ENCODE assay signal across 15 mouse cellular contexts in genomic region chr2:137413432-137413831, GRCm38 (mm10).
DNase-seq lines count a peak whose midpoint lies in the region; ATAC-seq and TF ChIP-seq lines count a peak whose summit lies in the region.
"Had no signal": no experiment of that assay in that cellular context is flagged by ENCODE, and none has a peak within 500 bp of the region (broad histone marks: within the 10 kb centered on the region; RNA-seq: fewer than 3 reads in every experiment).

No protein-coding gene starts in this region.

- no peak overlapping the region for H3K4me3 ChIP-seq in kidney, embryonic 16.5 days (ENCODE audit: low read length)
- H3K4me3 ChIP-seq in lung, embryonic 14.5 days (ENCODE audit: low read depth, low read length), result no peak overlapping the region
- H3K4me3 ChIP-seq in stomach, embryonic 15.5 days (replicated peaks), result no peak overlapping the region
- H3K4me3 ChIP-seq: heart, adult 2 months; neural tube, embryonic 15.5 days had no signal

- no peak overlapping the region for H3K4me2 ChIP-seq in kidney, embryonic 16.5 days (replicated peaks; ENCODE audit: low read depth, low read length)
- H3K4me2 ChIP-seq in lung, embryonic 14.5 days, result no peak overlapping the region
- H3K4me2 ChIP-seq in stomach, embryonic 15.5 days, result no peak overlapping the region
- H3K4me2 ChIP-seq: liver, embryonic 11.5 days; neural tube, embryonic 15.5 days had no signal

- no peak overlapping the region for H3K27ac ChIP-seq in kidney, embryonic 16.5 days (ENCODE audit: low read length)
- H3K27ac ChIP-seq in lung, embryonic 14.5 days (ENCODE audit: low read depth), result no peak overlapping the region
- no peak overlapping the region for H3K27ac ChIP-seq in stomach, embryonic 15.5 days
- H3K27ac ChIP-seq: heart, adult 2 months; neural tube, embryonic 15.5 days had no signal

- H3K9me3 ChIP-seq in kidney, embryonic 16.5 days (ENCODE audit: low read length), result no peaks in the 10 kb centered on the region
- H3K9me3 ChIP-seq in lung, embryonic 14.5 days (ENCODE audit: low read depth, low read length), result no peaks in the 10 kb centered on the region
- H3K9me3 ChIP-seq in stomach, embryonic 15.5 days, result no peaks in the 10 kb centered on the region
- H3K9me3 ChIP-seq: neural tube, embryonic 15.5 days had no signal

- no peaks in the 10 kb centered on the region for H3K27me3 ChIP-seq in kidney, embryonic 16.5 days (ENCODE audit: insufficient read depth, low read length)
- H3K27me3 ChIP-seq in lung, embryonic 14.5 days (ENCODE audit: insufficient read depth, low read length), result no peaks in the 10 kb centered on the region
- no peaks in the 10 kb centered on the region for H3K27me3 ChIP-seq in stomach, embryonic 15.5 days (replicated peaks)
- H3K27me3 ChIP-seq: CH12.LX; neural tube, embryonic 15.5 days had no signal

- H3K9ac ChIP-seq in kidney, embryonic 16.5 days (replicated peaks; ENCODE audit: low read length), result no peak overlapping the region
- H3K9ac ChIP-seq in lung, embryonic 14.5 days, result no peak overlapping the region
- H3K9ac ChIP-seq in stomach, embryonic 15.5 days, result no peak overlapping the region
- H3K9ac ChIP-seq: neural tube, embryonic 15.5 days had no signal

- DNase-seq in kidney, postnatal 25 days, result no peak
- peak; percentile 3 for DNase-seq in ZHBTc4 (ENCODE audit: low read depth, low spot score)
- DNase-seq in lung, embryonic 14.5 days, result peak; percentile 42
- no peak for DNase-seq in c-Kit-positive CD71-positive TER-119-positive erythroid progenitor cells, embryonic 14.5 days (ENCODE audit: low spot score)
- no peak for DNase-seq in adrenal gland, postnatal 4 days (ENCODE audit: low spot score in 2 of 2)
- DNase-seq: adrenal gland, adult 8-10 months; cerebellum, adult 9-11 months; heart, adult 2 months; kidney, adult 18-20 months; thymus, adult 2 months had no signal

- no peaks in the 10 kb centered on the region for H3K4me1 ChIP-seq in kidney, embryonic 16.5 days (ENCODE audit: insufficient read depth, low read length)
- no peaks in the 10 kb centered on the region for H3K4me1 ChIP-seq in lung, embryonic 14.5 days (ENCODE audit: insufficient read depth)
- H3K4me1 ChIP-seq in stomach, embryonic 15.5 days, result no peaks in the 10 kb centered on the region
- H3K4me1 ChIP-seq: neural tube, embryonic 15.5 days had no signal

- H3K36me3 ChIP-seq in kidney, embryonic 16.5 days (ENCODE audit: insufficient read depth, low read length), result no peaks in the 10 kb centered on the region
- no peaks in the 10 kb centered on the region for H3K36me3 ChIP-seq in lung, embryonic 14.5 days (ENCODE audit: insufficient read depth)
- H3K36me3 ChIP-seq in stomach, embryonic 15.5 days, result no peaks in the 10 kb centered on the region
- H3K36me3 ChIP-seq: neural tube, embryonic 15.5 days had no signal

- 61% methylated on average over 3 of the region's 3 CpGs for WGBS in kidney, embryonic 16.5 days
- WGBS in lung, embryonic 14.5 days, result 50% methylated on average over 3 of the region's 3 CpGs
- WGBS in stomach, embryonic 15.5 days, result 41% methylated on average over 3 of the region's 3 CpGs

- no peak for TF ChIP-seq CTCF in lung, embryonic 14.5 days (IDR thresholded peaks at IDR 0.05; ENCODE audit: low read depth)

- 0 out of 2 replicates have a peak, but pooled peaks have one; percentile 51 for ATAC-seq in kidney, embryonic 16.5 days (ENCODE audit: low FRiP score, low TSS enrichment)
- peak; percentile 94 for ATAC-seq in lung, embryonic 14.5 days (ENCODE audit: insufficient read depth)
- peak; percentile 73; the same call in 1 of the 2 replicates for ATAC-seq in stomach, embryonic 15.5 days (ENCODE audit: insufficient read depth, low FRiP score, low read depth)

Comparison
In these comparisons a context has a peak if more than half of its experiments do, and no peak if none do; other contexts are left out.
1. DNase-seq: peak in ZHBTc4 (single experiment) and lung, embryonic 14.5 days (single experiment); none in kidney, postnatal 25 days (0 of 2), c-Kit-positive CD71-positive TER-119-positive erythroid progenitor cells, embryonic 14.5 days (single experiment) and adrenal gland, postnatal 4 days (0 of 2).
2. Peak in every context shown above with its lines, with median percentiles within 50 percentile points of each other: ATAC-seq.